Mouse (Mus musculus) B cell, adult (primary cell): ENCODE results near the gene Rfk. TPM values are rescaled to one million over a fixed set of nuclear protein-coding genes. Genes with fewer than 3 reads are reported as not detected.

ENCODE experiments used
- total RNA-seq: library from RNA; stranded (reverse); gene quantifications from 4 replicates; pipeline ENCODE4 v1.2.4, GENCODE M21; 2023; ENCODE audit not compliant: inconsistent age

Rfk gene
- 87.8 to 96.4 TPM (median 95.2 TPM) in 4 replicates for total RNA-seq

GRCm38 (mm10) chr19:17393841-17394591, at the start of gene Rfk:
TSS of gene Rfk (plus strand) at chr19:17394043.

DNA sequence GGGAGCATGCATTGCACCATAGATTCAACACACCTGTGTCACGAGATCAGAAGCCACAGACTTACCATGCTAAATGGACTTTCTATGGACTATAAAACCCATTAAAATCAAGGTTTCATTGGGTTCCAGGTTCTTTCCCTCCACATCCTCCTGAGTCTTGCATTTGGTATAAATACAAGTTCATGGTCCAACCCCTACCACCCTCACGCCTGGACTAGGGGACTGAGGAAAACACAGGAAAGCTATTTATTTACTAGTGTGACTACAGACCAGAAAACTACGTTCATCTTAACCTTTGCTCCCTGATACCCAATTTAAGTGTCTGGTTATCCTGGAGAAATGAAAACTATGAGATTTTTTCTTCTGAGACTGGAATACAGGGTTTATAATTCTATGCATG, 21.1 kb upstream of the Rfk start, which contains the start of gene Gcnt1:
Gcnt1 (minus strand) TSS at position 144 of the 400 bp plus-strand sequence.

Other genes starting within 250 kb of the Rfk start
- gene Gcnt1, start 21.2 kb upstream of the Rfk start, total RNA-seq, result 37.9 to 45.6 TPM (median 40.2 TPM) in 4 replicates